Mouse (Mus musculus): ENCODE measurements around the gene Prg2. TPM values are rescaled to one million over a fixed set of nuclear protein-coding genes. Genes with fewer than 3 reads are reported as not detected.

The Prg2 gene
- polyA plus RNA-seq (2015; fragmentation: Nextera tagmentation; extraction: Ambion mirVana), result not detected in 2 replicates

- no peaks in the 10 kb centered on the region for H3K36me3 ChIP-seq (ENCODE audit: control insufficient read depth, insufficient read depth)
- no peaks in the 10 kb centered on the region for H3K9me3 ChIP-seq (ENCODE audit: control insufficient read depth)
- no peaks in the 10 kb centered on the region for H3K4me1 ChIP-seq (replicated peaks; ENCODE audit: control insufficient read depth, insufficient read depth, low read length)
- no peak within 1 kb of the TSS for H3K9ac ChIP-seq (ENCODE audit: low read depth, low read length)
- H3K4me3 ChIP-seq (ENCODE audit: low read depth, low read length), result no peak within 1 kb of the TSS
- no peak for TF ChIP-seq CTCF (IDR thresholded peaks at IDR 0.05; ENCODE audit: low read depth)
- no peak within 1 kb of the TSS for H3K27ac ChIP-seq (ENCODE audit: low read depth, low read length)
- no peak within 1 kb of the TSS for H3K4me2 ChIP-seq (replicated peaks; ENCODE audit: low read depth)
- H3K27me3 ChIP-seq (replicated peaks; ENCODE audit: control insufficient read depth, insufficient read depth, low read length), result no peaks in the 10 kb centered on the region
- no peak for ATAC-seq
- WGBS, result 60% methylated on average over 1 of the region's 1 CpGs
Measured at GRCm38 (mm10) chr2:84980188-84980587, at the start of gene Prg2. Gene Prg2, plus strand, starts transcription at chr2:84980461.

- Histone ChIP-seq H3K27ac (ENCODE audit: low read depth, low read length) (no peak overlapping the region), H3K27me3 (replicated peaks; ENCODE audit: control insufficient read depth, insufficient read depth, low read length) (no peaks in the 10 kb centered on the region), H3K4me2 (replicated peaks; ENCODE audit: low read depth) (no peak overlapping the region), H3K9ac (ENCODE audit: low read depth, low read length) (no peak overlapping the region), H3K4me3 (ENCODE audit: low read depth, low read length) (no peak overlapping the region), H3K9me3 (ENCODE audit: control insufficient read depth) (no peaks in the 10 kb centered on the region), H3K4me1 (replicated peaks; ENCODE audit: control insufficient read depth, insufficient read depth, low read length) (0 out of 2 replicates have a peak, but pooled peaks cover 5% of the 10 kb centered on the region), H3K36me3 (ENCODE audit: control insufficient read depth, insufficient read depth) (no peaks in the 10 kb centered on the region)
- no peak for TF ChIP-seq CTCF (IDR thresholded peaks at IDR 0.05; ENCODE audit: low read depth)
- ATAC-seq, result no peak
- 61% methylated on average over 8 of the region's 8 CpGs for WGBS
Measured at GRCm38 (mm10) chr2:84933992-84934648, 46.1 kb upstream of the Prg2 start.

- Histone ChIP-seq H3K4me1 (replicated peaks; ENCODE audit: control insufficient read depth, insufficient read depth, low read length) (0 out of 2 replicates have a peak, but pooled peaks cover 5% of the 10 kb centered on the region), H3K9ac (ENCODE audit: low read depth, low read length) (no peak overlapping the region), H3K27ac (ENCODE audit: low read depth, low read length) (no peak overlapping the region), H3K4me3 (ENCODE audit: low read depth, low read length) (no peak overlapping the region), H3K27me3 (replicated peaks; ENCODE audit: control insufficient read depth, insufficient read depth, low read length) (no peaks in the 10 kb centered on the region), H3K36me3 (ENCODE audit: control insufficient read depth, insufficient read depth) (no peaks in the 10 kb centered on the region), H3K9me3 (ENCODE audit: control insufficient read depth) (no peaks in the 10 kb centered on the region), H3K4me2 (replicated peaks; ENCODE audit: low read depth) (no peak overlapping the region)
- no peak for ATAC-seq
- no peak for TF ChIP-seq CTCF (IDR thresholded peaks at IDR 0.05; ENCODE audit: low read depth)
- 70% methylated on average over 4 of the region's 4 CpGs for WGBS
Measured at GRCm38 (mm10) chr2:84934649-84935007, 45.6 kb upstream of the Prg2 start.

- 91% methylated on average over 5 of the region's 5 CpGs for WGBS
- no peak for TF ChIP-seq CTCF (IDR thresholded peaks at IDR 0.05; ENCODE audit: low read depth)
- Histone ChIP-seq H3K9ac (ENCODE audit: low read depth, low read length) (no peak overlapping the region), H3K27me3 (replicated peaks; ENCODE audit: control insufficient read depth, insufficient read depth, low read length) (no peaks in the 10 kb centered on the region), H3K27ac (ENCODE audit: low read depth, low read length) (no peak overlapping the region), H3K4me1 (replicated peaks; ENCODE audit: control insufficient read depth, insufficient read depth, low read length) (0 out of 2 replicates have a peak, but pooled peaks cover 5% of the 10 kb centered on the region), H3K4me2 (replicated peaks; ENCODE audit: low read depth) (no peak overlapping the region), H3K36me3 (ENCODE audit: control insufficient read depth, insufficient read depth) (no peaks in the 10 kb centered on the region), H3K9me3 (ENCODE audit: control insufficient read depth) (no peaks in the 10 kb centered on the region), H3K4me3 (ENCODE audit: low read depth, low read length) (no peak overlapping the region)
- ATAC-seq, result no peak
Measured at GRCm38 (mm10) chr2:84935065-84935464, 45.2 kb upstream of the Prg2 start.

GRCm38 (mm10) chr2:84936474-84937429 lies 43.5 kb upstream of the Prg2 start, which contains the start of gene Slc43a3:
Gene Slc43a3, plus strand, starts transcription at chr2:84936579.
- H3K4me3 ChIP-seq (ENCODE audit: low read depth, low read length), result peak within 1 kb of the TSS; percentile 43
- 14% methylated on average over 38 of the region's 38 CpGs for WGBS
- peak within 1 kb of the TSS; percentile 65 for H3K9ac ChIP-seq (ENCODE audit: low read depth, low read length)
- 0 out of 2 replicates have a peak, but pooled peaks cover 5% of the 10 kb centered on the region for H3K4me1 ChIP-seq (replicated peaks; ENCODE audit: control insufficient read depth, insufficient read depth, low read length)
- TF ChIP-seq CTCF (IDR thresholded peaks at IDR 0.05; ENCODE audit: low read depth), result no peak
- no peaks in the 10 kb centered on the region for H3K9me3 ChIP-seq (ENCODE audit: control insufficient read depth)
- peak; percentile 25 for ATAC-seq
- peak within 1 kb of the TSS; percentile 65 for H3K4me2 ChIP-seq (replicated peaks; ENCODE audit: low read depth)
- peak within 1 kb of the TSS; percentile 76 for H3K27ac ChIP-seq (ENCODE audit: low read depth, low read length)
- no peaks in the 10 kb centered on the region for H3K36me3 ChIP-seq (ENCODE audit: control insufficient read depth, insufficient read depth)
- H3K27me3 ChIP-seq (replicated peaks; ENCODE audit: control insufficient read depth, insufficient read depth, low read length), result no peaks in the 10 kb centered on the region
